Mouse (Mus musculus): Measurements from ENCODE around the gene Stab2. TPM values are rescaled to one million over a fixed set of nuclear protein-coding genes. Genes with fewer than 3 reads are reported as not detected.

The Stab2 gene
- polyA plus RNA-seq, 1 experiment from 2014 or later = not detected

DNA sequence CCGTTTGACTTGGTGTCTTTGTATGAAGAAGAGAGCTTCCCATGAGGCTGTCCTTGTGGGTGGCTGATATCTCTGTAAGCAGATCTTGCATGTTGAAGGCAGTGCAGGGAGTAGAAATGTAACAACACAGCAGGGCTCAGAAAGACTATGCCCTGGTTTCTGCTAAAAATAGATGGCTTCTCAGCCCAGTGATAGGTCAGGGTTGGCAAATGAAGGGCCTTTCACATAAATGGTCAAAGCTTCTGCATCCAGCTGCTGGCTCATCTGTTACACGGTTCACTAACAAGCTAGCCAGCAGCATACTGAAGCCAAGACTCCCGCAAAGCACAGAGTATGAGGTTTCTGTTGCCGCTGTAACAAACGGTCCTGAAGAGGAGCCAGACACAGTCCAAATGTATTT is 34.5 kb downstream of the Stab2 start:
- 86% methylated on average over 5 of the region's 5 CpGs for WGBS
- no peak for ATAC-seq (replicated peaks; ENCODE audit: low FRiP score)
- H3K4me2 ChIP-seq (ENCODE audit: low read depth, low read length, severe bottlenecking) = no peak overlapping the region

GRCm38 (mm10) chr10:86972503-86972826 is 35.4 kb downstream of the Stab2 start:
- DNase-seq (ENCODE audit: low spot score) (no peak), ATAC-seq (replicated peaks; ENCODE audit: low FRiP score) (peak; percentile 63)
- H3K9ac ChIP-seq (ENCODE audit: low read length) = no peak overlapping the region
- H3K4me1 ChIP-seq (replicated peaks; ENCODE audit: control insufficient read depth, insufficient read depth, low read length) = peaks cover 3% of the 10 kb centered on the region; the same call in 1 of the 2 replicates
- 33% methylated on average over 7 of the region's 7 CpGs for WGBS
- H3K36me3 ChIP-seq (ENCODE audit: control insufficient read depth, insufficient read depth, low read length) = no peaks in the 10 kb centered on the region
- H3K27ac ChIP-seq (ENCODE audit: low read depth, low read length) = no peak overlapping the region
- H3K4me3 ChIP-seq (ENCODE audit: low read depth, low read length) = no peak overlapping the region
- peak overlapping the region; percentile 27; the same call in 1 of the 2 replicates for H3K4me2 ChIP-seq (ENCODE audit: low read depth, low read length, severe bottlenecking)
- H3K9me3 ChIP-seq (ENCODE audit: control insufficient read depth, low read length) = no peaks in the 10 kb centered on the region
- no peaks in the 10 kb centered on the region for H3K27me3 ChIP-seq (ENCODE audit: control insufficient read depth, insufficient read depth, low read length)

More for the DNA sequence above, 34.5 kb downstream of the Stab2 start:
- Histone ChIP-seq H3K36me3 (ENCODE audit: control insufficient read depth, insufficient read depth, low read length) (no peaks in the 10 kb centered on the region), H3K9me3 (ENCODE audit: control insufficient read depth, low read length) (no peaks in the 10 kb centered on the region), H3K9ac (ENCODE audit: low read length) (no peak overlapping the region), H3K4me1 (replicated peaks; ENCODE audit: control insufficient read depth, insufficient read depth, low read length) (peaks cover 3% of the 10 kb centered on the region; the same call in 1 of the 2 replicates), H3K27ac (ENCODE audit: low read depth, low read length) (no peak overlapping the region), H3K27me3 (ENCODE audit: control insufficient read depth, insufficient read depth, low read length) (no peaks in the 10 kb centered on the region), H3K4me3 (ENCODE audit: low read depth, low read length) (no peak overlapping the region)
- no peak for DNase-seq (ENCODE audit: low spot score)

DNA sequence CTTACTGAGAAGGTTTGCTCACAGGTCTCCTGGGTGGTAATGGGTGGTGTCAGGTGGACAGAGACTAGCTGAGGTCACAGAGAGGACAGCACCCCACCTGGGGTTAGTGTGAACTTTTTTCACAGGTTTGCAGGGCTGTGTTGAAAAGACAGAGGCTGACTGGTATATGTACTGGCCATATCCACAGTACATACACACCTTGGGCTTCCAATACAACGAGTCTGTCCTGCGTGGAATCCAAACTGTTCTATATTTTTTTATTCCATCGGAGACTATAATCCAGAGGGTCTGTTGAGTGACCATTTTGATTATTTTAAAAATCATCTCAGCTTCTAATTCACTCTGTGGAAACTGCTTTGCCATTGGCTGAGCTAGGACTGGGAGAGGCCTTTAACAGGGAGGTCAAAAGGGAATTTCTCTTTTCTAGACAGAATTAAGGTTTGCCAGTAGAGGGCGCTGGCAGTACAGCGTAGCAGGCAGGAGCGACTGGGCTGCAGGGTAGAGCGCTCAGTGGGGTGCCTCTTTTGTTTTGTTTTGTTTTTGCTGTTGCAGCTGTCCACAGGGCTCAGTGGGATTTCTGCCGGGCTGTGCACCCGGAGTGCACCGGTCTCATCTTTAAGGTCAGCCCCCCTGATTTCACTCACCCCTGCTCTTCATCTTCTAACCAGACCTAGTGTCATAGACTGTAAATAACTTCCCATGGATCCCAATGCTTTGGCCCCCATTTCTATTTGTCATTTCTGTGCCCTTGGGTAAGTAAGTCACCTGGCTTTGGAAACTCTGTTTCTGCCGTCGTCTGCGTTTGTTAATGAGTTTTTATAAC is 35.9 kb downstream of the Stab2 start:
- H3K4me3 ChIP-seq (ENCODE audit: low read depth, low read length) = no peak overlapping the region
- H3K27me3 ChIP-seq (ENCODE audit: control insufficient read depth, insufficient read depth, low read length) = no peaks in the 10 kb centered on the region
- H3K9ac ChIP-seq (ENCODE audit: low read length) = no peak overlapping the region
- ATAC-seq (replicated peaks; ENCODE audit: low FRiP score) = peak; percentile 77
- H3K9me3 ChIP-seq (ENCODE audit: control insufficient read depth, low read length) = no peaks in the 10 kb centered on the region
- no peaks in the 10 kb centered on the region for H3K36me3 ChIP-seq (ENCODE audit: control insufficient read depth, insufficient read depth, low read length)
- 23% methylated on average over 13 of the region's 13 CpGs for WGBS
- peaks cover 3% of the 10 kb centered on the region; the same call in 1 of the 2 replicates for H3K4me1 ChIP-seq (replicated peaks; ENCODE audit: control insufficient read depth, insufficient read depth, low read length)
- peak; percentile 80 for DNase-seq (ENCODE audit: low spot score)
- H3K4me2 ChIP-seq (ENCODE audit: low read depth, low read length, severe bottlenecking) = peak overlapping the region; percentile 27; the same call in 1 of the 2 replicates
- no peak overlapping the region for H3K27ac ChIP-seq (ENCODE audit: low read depth, low read length)

DNA sequence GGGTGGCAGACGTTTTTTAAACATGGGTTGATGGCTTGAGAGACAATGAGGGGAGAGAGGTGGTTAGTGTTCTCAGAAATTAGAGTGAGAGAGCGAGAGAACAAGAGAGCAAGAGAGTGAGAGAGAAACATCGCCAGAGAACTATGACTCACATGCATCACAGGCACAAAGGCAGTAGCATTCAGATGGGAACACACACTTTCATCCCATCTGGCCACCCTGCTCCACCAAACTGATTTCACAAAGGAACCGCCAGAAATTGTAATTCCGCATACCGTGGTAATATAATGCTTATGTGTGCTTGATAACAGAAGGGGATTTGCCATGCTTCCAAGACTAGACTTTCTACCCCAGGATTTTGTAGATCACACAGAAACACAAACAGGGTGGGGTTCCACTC is 38.5 kb downstream of the Stab2 start:
- DNase-seq (ENCODE audit: low spot score) (no peak), ATAC-seq (replicated peaks; ENCODE audit: low FRiP score) (no peak)
- H3K4me3 ChIP-seq (ENCODE audit: low read depth, low read length) = no peak overlapping the region
- WGBS = 81% methylated on average over 6 of the region's 6 CpGs
- H3K27ac ChIP-seq (ENCODE audit: low read depth, low read length) = no peak overlapping the region
- no peak overlapping the region for H3K4me2 ChIP-seq (ENCODE audit: low read depth, low read length, severe bottlenecking)
- H3K27me3 ChIP-seq (ENCODE audit: control insufficient read depth, insufficient read depth, low read length) = no peaks in the 10 kb centered on the region
- no peak overlapping the region for H3K9ac ChIP-seq (ENCODE audit: low read length)
- H3K4me1 ChIP-seq (replicated peaks; ENCODE audit: control insufficient read depth, insufficient read depth, low read length) = peaks cover 3% of the 10 kb centered on the region; the same call in 1 of the 2 replicates
- no peaks in the 10 kb centered on the region for H3K36me3 ChIP-seq (ENCODE audit: control insufficient read depth, insufficient read depth, low read length)
- no peaks in the 10 kb centered on the region for H3K9me3 ChIP-seq (ENCODE audit: control insufficient read depth, low read length)

DNA sequence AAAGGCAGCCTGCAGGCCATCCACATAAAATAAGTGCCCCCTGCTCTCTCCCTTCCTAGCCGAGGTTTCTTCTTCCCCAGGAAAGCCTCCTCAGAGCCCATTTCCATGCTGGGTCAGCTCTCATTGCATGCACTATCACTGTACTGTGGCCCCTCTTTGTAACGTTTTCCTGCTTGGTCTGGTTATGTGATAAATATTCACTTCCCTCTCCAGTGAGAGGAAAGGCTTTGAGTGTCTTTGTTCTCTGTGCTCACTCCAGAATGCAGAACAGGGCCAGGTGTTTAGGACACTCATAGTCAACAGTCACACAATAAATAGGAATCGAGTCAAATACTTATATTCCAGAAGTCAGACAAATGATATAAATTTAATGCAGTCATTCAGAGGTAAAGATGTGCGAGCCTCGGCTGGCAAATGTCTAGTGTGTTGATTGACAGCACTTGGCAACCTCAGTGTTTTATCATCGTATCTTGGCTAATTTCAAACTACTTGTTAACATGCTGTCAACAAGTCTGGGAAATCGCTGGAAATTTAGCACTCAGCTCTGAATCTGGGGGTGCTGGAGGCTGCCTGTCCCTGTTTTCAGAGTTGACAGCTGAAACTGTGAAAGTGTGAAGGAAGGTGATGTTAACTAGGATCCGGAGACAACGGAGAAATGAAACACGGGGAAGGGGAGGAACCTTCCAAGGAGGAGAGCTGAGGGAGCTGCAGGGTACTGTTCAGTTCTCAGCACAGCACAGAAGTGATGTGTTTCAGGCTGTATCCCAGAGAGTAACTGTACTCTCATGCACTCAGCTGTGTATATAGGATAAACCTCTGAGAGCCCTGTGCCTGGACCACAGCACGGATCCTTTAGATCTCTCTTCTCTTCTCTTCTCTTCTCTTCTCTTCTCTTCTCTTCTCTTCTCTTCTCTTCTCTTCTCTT is 46.0 kb downstream of the Stab2 start:
- H3K9me3 ChIP-seq (ENCODE audit: control insufficient read depth, low read length) = no peaks in the 10 kb centered on the region
- no peaks in the 10 kb centered on the region for H3K27me3 ChIP-seq (ENCODE audit: control insufficient read depth, insufficient read depth, low read length)
- H3K36me3 ChIP-seq (ENCODE audit: control insufficient read depth, insufficient read depth, low read length) = no peaks in the 10 kb centered on the region
- no peaks in the 10 kb centered on the region for H3K4me1 ChIP-seq (replicated peaks; ENCODE audit: control insufficient read depth, insufficient read depth, low read length)
- no peak overlapping the region for H3K27ac ChIP-seq (ENCODE audit: low read depth, low read length)
- DNase-seq (ENCODE audit: low spot score) (no peak), ATAC-seq (replicated peaks; ENCODE audit: low FRiP score) (no peak)
- WGBS = 74% methylated on average over 11 of the region's 11 CpGs
- H3K4me3 ChIP-seq (ENCODE audit: low read depth, low read length) = no peak overlapping the region
- H3K4me2 ChIP-seq (ENCODE audit: low read depth, low read length, severe bottlenecking) = no peak overlapping the region
- no peak overlapping the region for H3K9ac ChIP-seq (ENCODE audit: low read length)

- 92% methylated on average over 3 of the region's 3 CpGs for WGBS
- no peak for DNase-seq (ENCODE audit: low spot score)
- no peaks in the 10 kb centered on the region for H3K27me3 ChIP-seq (ENCODE audit: control insufficient read depth, insufficient read depth, low read length)
- H3K9me3 ChIP-seq (ENCODE audit: control insufficient read depth, low read length) = no peaks in the 10 kb centered on the region
- no peak overlapping the region for H3K4me2 ChIP-seq (ENCODE audit: low read depth, low read length, severe bottlenecking)
- H3K4me1 ChIP-seq (replicated peaks; ENCODE audit: control insufficient read depth, insufficient read depth, low read length) = no peaks in the 10 kb centered on the region
- no peak overlapping the region for H3K9ac ChIP-seq (ENCODE audit: low read length)
- no peak overlapping the region for H3K27ac ChIP-seq (ENCODE audit: low read depth, low read length)
- no peaks in the 10 kb centered on the region for H3K36me3 ChIP-seq (ENCODE audit: control insufficient read depth, insufficient read depth, low read length)
- no peak overlapping the region for H3K4me3 ChIP-seq (ENCODE audit: low read depth, low read length)
- ATAC-seq (replicated peaks; ENCODE audit: low FRiP score) = no peak
Observed at GRCm38 (mm10) chr10:86955299-86955698, 52.5 kb downstream of the Stab2 start.

GRCm38 (mm10) chr10:86952696-86953095 is 55.1 kb downstream of the Stab2 start:
- no peak overlapping the region for H3K4me2 ChIP-seq (ENCODE audit: low read depth, low read length, severe bottlenecking)
- 64% methylated on average over 1 of the region's 1 CpGs for WGBS

GRCm38 (mm10) chr10:86950806-86951205 is 57.0 kb downstream of the Stab2 start:
- Histone ChIP-seq H3K27me3 (ENCODE audit: control insufficient read depth, insufficient read depth, low read length) (no peaks in the 10 kb centered on the region), H3K4me3 (ENCODE audit: low read depth, low read length) (no peak overlapping the region), H3K36me3 (ENCODE audit: control insufficient read depth, insufficient read depth, low read length) (no peaks in the 10 kb centered on the region), H3K4me1 (replicated peaks; ENCODE audit: control insufficient read depth, insufficient read depth, low read length) (no peaks in the 10 kb centered on the region), H3K9me3 (ENCODE audit: control insufficient read depth, low read length) (no peaks in the 10 kb centered on the region), H3K9ac (ENCODE audit: low read length) (no peak overlapping the region), H3K27ac (ENCODE audit: low read depth, low read length) (no peak overlapping the region), H3K4me2 (ENCODE audit: low read depth, low read length, severe bottlenecking) (no peak overlapping the region)
- 91% methylated on average over 4 of the region's 4 CpGs for WGBS
- ATAC-seq (replicated peaks; ENCODE audit: low FRiP score) = no peak
- DNase-seq (ENCODE audit: low spot score) = no peak

More at GRCm38 (mm10) chr10:86952696-86953095, 55.1 kb downstream of the Stab2 start:
- no peaks in the 10 kb centered on the region for H3K9me3 ChIP-seq (ENCODE audit: control insufficient read depth, low read length)
- DNase-seq (ENCODE audit: low spot score) (no peak), ATAC-seq (replicated peaks; ENCODE audit: low FRiP score) (no peak)
- no peak overlapping the region for H3K4me3 ChIP-seq (ENCODE audit: low read depth, low read length)
- no peak overlapping the region for H3K27ac ChIP-seq (ENCODE audit: low read depth, low read length)
- no peaks in the 10 kb centered on the region for H3K36me3 ChIP-seq (ENCODE audit: control insufficient read depth, insufficient read depth, low read length)
- H3K9ac ChIP-seq (ENCODE audit: low read length) = no peak overlapping the region
- no peaks in the 10 kb centered on the region for H3K4me1 ChIP-seq (replicated peaks; ENCODE audit: control insufficient read depth, insufficient read depth, low read length)
- no peaks in the 10 kb centered on the region for H3K27me3 ChIP-seq (ENCODE audit: control insufficient read depth, insufficient read depth, low read length)
